Mouse (Mus musculus) hindbrain, embryonic 11.5 days (tissue): Measurements from ENCODE around the gene Gm37419. TPM values are rescaled to one million over a fixed set of nuclear protein-coding genes. Genes with fewer than 3 reads are reported as not detected.

Experiments used
- ATAC-seq: fragments of 200-750 bp; cut with Nextera tagmentation; 2 replicates; pipeline ENCODE4 v1.8.0; 2017; ENCODE audit warnings: mild to moderate bottlenecking, moderate TSS enrichment, moderate library complexity; ENCODE audit not compliant: low FRiP score
- DNase-seq: peaks from one replicate; pipeline ENCODE4 v3.0.0-alpha.2; 2015; ENCODE audit warnings: low spot score
- H3K27ac ChIP-seq: fragments of 300-500 bp; sonication (generic); 2 replicates; pipeline ENCODE4 v1.5.1; 2014; ENCODE audit warnings: mild to moderate bottlenecking, low read depth, low read length
- H3K27me3 ChIP-seq: fragments of 300-500 bp; sonication (generic); 2 replicates; pipeline ENCODE4 v1.6.1; 2014; ENCODE audit warnings: mild to moderate bottlenecking, low read length, moderate library complexity, mixed read lengths; ENCODE audit not compliant: control insufficient read depth, insufficient read depth
- H3K36me3 ChIP-seq: fragments of 300-500 bp; sonication (generic); 2 replicates; pipeline ENCODE4 v1.6.1; 2014; ENCODE audit warnings: mild to moderate bottlenecking, low read length, moderate library complexity, mixed read lengths; ENCODE audit not compliant: control insufficient read depth, insufficient read depth
- H3K4me1 ChIP-seq: fragments of 300-500 bp; sonication (generic); replicated peaks from 2 replicates; pipeline ENCODE4 v1.6.1; 2014; ENCODE audit warnings: low read length, mixed read lengths; ENCODE audit not compliant: control insufficient read depth, insufficient read depth
- H3K4me2 ChIP-seq: fragments of 300-500 bp; sonication (generic); replicated peaks from 2 replicates; pipeline ENCODE4 v1.6.1; 2014; ENCODE audit warnings: mild to moderate bottlenecking, low read depth, low read length
- H3K4me3 ChIP-seq: fragments of 300-500 bp; sonication (generic); 2 replicates; pipeline ENCODE4 v1.5.1; 2014; ENCODE audit warnings: low read depth, low read length
- H3K9ac ChIP-seq: fragments of 300-500 bp; sonication (generic); 2 replicates; pipeline ENCODE4 v1.6.1; 2014; ENCODE audit warnings: low read depth, low read length
- H3K9me3 ChIP-seq: fragments of 300-500 bp; sonication (generic); 2 replicates; pipeline ENCODE4 v1.6.1; 2016; ENCODE audit warnings: low read length; ENCODE audit not compliant: control insufficient read depth
- WGBS: fragments of 180-500 bp; shearing (Covaris S2); extraction: QIAGEN DNeasy Blood & Tissue Kit; methylation state at CpG from one replicate; pipeline ENCODE4 v1.1.7; 2014; 5-methylcytosine and 5-hydroxymethylcytosine counted together
- polyA plus RNA-seq: library from polyadenylated mRNA; unstranded; fragments of >200 nt; fragmentation: Nextera tagmentation; extraction: Ambion mirVana; gene quantifications from 2 replicates; pipeline ENCODE4 v1.2.1, GENCODE M21; 2014

Gene Gm37419
- polyA plus RNA-seq, 1 experiment from 2014 or later: not detected

DNA sequence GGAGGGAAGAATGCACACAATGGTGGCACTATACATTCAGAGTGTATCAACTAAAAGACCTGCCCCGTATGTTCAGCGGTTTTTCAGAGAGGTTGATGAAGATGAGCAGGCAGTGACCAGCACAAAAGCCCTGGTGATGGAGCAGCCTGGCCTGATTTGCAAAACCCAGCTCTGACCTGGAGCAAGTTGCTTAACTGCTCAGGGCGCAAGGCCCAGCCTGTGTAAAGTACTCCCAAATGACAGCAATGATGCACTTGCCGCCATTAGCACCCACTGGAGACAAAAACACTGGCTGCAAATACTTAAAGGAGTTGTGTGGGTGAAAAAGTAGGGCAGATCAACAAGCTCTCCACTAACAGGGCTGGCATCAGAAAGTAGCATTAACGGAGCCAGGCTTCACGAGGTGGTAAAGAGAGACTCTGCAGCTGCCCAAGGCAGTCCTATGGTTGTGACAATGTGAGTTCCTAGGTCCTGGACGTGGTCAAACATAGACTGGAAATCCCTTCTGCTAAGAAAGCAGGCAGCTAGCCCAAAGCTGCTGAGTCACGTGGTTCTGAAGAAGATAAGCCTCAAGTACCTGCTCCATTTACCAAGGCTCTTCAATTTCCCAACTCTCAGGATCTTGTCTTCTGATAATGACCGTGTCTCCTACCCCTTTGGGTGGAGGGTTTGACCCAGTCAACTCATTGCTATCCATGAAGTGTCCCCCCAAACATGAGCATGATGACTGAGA lies 14.5 kb upstream of the Gm37419 start:
- H3K4me3 ChIP-seq: no peak overlapping the region
- H3K27me3 ChIP-seq: no peaks in the 10 kb centered on the region
- DNase-seq (no peak), ATAC-seq (no peak)
- H3K27ac ChIP-seq: no peak overlapping the region
- 85% methylated on average over 9 of the region's 9 CpGs for WGBS
- no peaks in the 10 kb centered on the region for H3K9me3 ChIP-seq
- no peaks in the 10 kb centered on the region for H3K4me1 ChIP-seq
- no peak overlapping the region for H3K4me2 ChIP-seq
- H3K9ac ChIP-seq: no peak overlapping the region
- H3K36me3 ChIP-seq: no peaks in the 10 kb centered on the region

DNA sequence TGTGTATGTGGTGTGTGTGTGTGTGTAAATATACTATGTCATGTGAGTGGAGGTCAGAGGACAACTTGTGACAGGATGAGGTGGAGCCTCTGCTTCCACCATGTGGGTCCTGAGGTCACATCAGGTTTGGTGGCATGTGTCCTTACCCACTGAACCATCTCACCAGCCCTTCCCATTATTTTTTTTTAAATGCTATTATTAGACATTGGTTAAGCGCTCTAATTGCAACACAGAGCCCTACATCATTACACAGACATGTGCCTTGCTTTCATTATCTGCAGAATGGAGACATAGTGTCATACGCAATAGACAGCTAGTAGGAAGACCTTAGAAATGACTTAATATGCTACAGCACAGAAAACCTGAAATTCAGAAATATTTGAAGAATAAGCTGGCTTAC lies 12.1 kb upstream of the Gm37419 start:
- H3K9ac ChIP-seq: no peak overlapping the region
- H3K9me3 ChIP-seq: no peaks in the 10 kb centered on the region
- no peak for ATAC-seq
- H3K27ac ChIP-seq: no peak overlapping the region
- no peak overlapping the region for H3K4me2 ChIP-seq
- peaks cover 22% of the 10 kb centered on the region for H3K27me3 ChIP-seq
- WGBS: 94% methylated on average over 2 of the region's 2 CpGs
- no peak for DNase-seq
- H3K4me3 ChIP-seq: no peak overlapping the region
- H3K4me1 ChIP-seq: no peaks in the 10 kb centered on the region; the same call in 1 of the 2 replicates
- H3K36me3 ChIP-seq: no peaks in the 10 kb centered on the region

DNA sequence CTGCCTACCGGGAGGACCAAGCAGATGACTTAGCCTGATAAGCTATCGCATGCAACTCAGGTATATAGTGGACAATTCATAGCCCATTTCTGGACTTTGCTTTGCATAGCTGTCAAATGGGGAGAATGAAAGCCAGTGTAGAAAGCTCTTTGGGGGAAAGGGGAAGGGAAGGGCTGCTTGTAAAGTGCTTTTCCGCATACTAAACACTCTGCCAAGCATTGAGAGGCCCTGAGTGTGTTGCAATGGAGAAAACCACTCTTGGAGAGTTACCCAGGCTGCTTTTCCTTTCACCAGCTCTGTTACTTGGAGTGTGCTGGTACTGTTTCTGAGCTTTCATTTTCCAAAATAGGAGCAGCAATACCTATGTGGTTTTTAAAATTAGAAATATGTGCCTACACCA lies 10.6 kb upstream of the Gm37419 start:
- whole genome bisulfite sequencing: 88% methylated on average over 3 of the region's 3 CpGs
- ATAC-seq: no peak

DNA sequence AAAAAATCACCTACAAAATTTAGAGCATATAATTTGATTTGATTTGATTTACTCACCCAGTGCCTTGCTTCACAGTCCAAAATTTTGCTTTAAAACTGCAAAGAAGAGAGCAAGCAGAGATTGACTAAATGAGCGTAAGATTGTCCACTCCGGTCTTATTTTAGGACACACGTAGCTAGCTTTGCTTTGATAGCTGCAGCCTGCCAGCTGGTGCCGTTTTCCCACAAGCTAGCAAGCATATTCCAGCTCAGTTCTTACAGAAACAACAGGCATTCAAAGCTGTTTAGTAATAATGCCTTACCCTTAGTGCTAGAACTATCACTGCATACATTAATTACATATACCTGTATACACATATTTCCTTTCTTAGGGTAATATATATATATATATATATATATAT lies 9.8 kb upstream of the Gm37419 start:
- DNase-seq (no peak), ATAC-seq (no peak)
- Histone ChIP-seq H3K4me3 (no peak overlapping the region), H3K27ac (no peak overlapping the region), H3K4me1 (no peaks in the 10 kb centered on the region; the same call in 1 of the 2 replicates), H3K4me2 (no peak overlapping the region), H3K27me3 (peaks cover 31% of the 10 kb centered on the region), H3K36me3 (no peaks in the 10 kb centered on the region), H3K9ac (no peak overlapping the region), H3K9me3 (no peaks in the 10 kb centered on the region)
- WGBS: 86% methylated on average over 4 of the region's 4 CpGs

More for the DNA sequence above, 10.6 kb upstream of the Gm37419 start:
- no peak overlapping the region for H3K4me2 ChIP-seq
- no peak overlapping the region for H3K4me3 ChIP-seq
- no peaks in the 10 kb centered on the region for H3K9me3 ChIP-seq
- no peaks in the 10 kb centered on the region for H3K36me3 ChIP-seq
- H3K9ac ChIP-seq: no peak overlapping the region
- H3K27ac ChIP-seq: no peak overlapping the region
- peaks cover 31% of the 10 kb centered on the region for H3K27me3 ChIP-seq
- no peak for DNase-seq
- no peaks in the 10 kb centered on the region; the same call in 1 of the 2 replicates for H3K4me1 ChIP-seq

DNA sequence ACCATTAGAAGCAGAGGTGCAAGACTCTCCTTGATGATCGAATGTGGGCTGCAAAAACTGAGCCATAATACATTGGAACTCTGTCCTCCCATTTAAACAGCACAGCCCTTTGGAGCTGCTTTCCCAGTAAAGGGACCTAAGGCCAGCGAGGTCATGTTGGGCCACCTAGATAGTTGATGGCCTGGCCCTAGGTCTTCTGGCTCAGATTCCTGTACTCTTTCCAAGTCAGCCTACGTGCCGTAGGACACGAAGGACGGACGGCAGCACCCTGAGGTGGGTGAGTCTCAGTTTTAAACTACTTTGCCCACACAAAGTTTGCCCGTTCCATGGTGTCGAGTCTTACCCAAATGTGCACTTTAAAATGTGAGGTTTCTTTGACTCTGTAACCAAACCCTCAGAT lies 8.8 kb upstream of the Gm37419 start:
- 82% methylated on average over 9 of the region's 9 CpGs for WGBS
- Histone ChIP-seq H3K4me3 (no peak overlapping the region), H3K27ac (no peak overlapping the region), H3K4me2 (no peak overlapping the region), H3K9me3 (no peaks in the 10 kb centered on the region), H3K27me3 (peaks cover 31% of the 10 kb centered on the region), H3K36me3 (no peaks in the 10 kb centered on the region), H3K4me1 (no peaks in the 10 kb centered on the region; the same call in 1 of the 2 replicates), H3K9ac (no peak overlapping the region)
- ATAC-seq (no peak), DNase-seq (no peak)

DNA sequence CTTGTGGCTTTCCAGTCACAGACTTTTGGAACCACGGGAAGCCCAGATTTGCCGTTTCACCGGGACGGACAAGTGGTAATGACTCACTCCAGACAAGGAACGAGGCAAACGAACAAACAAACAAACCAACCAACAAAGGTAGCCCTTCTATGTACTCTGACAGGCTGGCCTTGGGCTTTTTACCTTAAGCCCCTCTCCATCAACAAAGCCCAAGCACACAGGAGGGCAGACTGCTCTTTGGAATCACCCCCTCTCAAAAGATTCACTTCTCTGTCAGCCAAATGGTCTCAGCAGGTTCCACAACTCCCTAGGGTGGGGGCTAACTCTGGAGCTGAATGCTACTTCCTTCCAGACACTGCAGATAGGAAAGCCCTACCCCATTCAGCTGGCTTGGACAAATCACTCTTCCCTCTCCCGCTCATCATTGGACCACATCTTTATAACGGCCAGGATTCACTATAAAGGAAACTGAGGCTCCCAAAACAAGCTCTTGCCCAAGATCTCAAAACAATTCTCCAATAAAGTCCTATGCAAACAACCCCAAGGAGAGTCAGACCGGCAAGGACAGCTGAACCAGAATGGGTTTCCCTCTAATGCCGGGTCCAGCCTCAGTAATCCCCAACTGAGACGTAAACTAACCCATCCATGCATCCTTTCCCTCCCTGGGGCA lies 7.9 kb upstream of the Gm37419 start:
- no peak overlapping the region for H3K9ac ChIP-seq
- H3K36me3 ChIP-seq: no peaks in the 10 kb centered on the region
- peak; percentile 29 for DNase-seq
- H3K27me3 ChIP-seq: peaks cover 39% of the 10 kb centered on the region
- peak overlapping the region; percentile 24; the same call in 1 of the 2 replicates for H3K4me3 ChIP-seq
- H3K27ac ChIP-seq: no peak overlapping the region
- WGBS: 5% methylated on average over 11 of the region's 11 CpGs
- no peaks in the 10 kb centered on the region; the same call in 1 of the 2 replicates for H3K4me1 ChIP-seq
- no peak overlapping the region for H3K4me2 ChIP-seq
- no peaks in the 10 kb centered on the region for H3K9me3 ChIP-seq
- ATAC-seq: no peak

DNA sequence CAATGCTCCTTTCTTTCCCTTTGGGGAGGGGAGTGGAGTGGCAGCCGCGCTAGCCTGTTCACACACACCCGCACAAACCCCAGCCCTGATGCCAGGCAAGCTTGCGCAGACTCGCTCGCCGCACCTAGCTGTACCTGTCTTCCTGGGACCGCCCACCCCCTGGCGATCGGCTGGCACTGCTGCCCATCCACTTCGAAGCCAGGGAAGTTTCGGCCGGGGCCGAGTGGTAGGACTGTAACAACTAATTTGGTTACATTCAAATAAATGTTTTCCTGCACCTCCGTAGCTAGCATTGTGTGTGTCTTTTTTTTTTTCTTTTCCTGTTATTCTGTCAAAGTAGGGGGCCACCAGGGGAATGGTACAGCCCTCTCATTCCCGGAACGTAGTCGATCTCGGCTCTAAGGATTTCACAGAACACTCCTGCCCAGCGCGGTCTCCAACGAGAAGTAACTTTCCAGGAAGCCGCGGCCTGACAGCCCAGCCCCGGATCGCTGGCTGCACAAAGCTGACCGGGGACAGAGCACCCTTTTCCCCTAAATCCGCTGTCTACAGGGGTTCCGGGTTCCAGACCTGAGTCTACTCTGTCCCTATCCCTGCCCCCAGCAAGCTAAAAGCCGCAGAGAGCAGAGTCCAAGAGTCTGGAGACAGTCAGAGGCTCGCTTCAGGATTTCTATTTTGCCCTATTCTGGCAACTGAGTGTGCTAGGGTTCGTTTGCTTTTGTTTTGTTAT lies 7.1 kb upstream of the Gm37419 start:
- no peak overlapping the region for H3K27ac ChIP-seq
- DNase-seq: peak; percentile 52
- peaks cover 46% of the 10 kb centered on the region for H3K27me3 ChIP-seq
- peak overlapping the region; percentile 24 for H3K4me3 ChIP-seq
- no peaks in the 10 kb centered on the region for H3K9me3 ChIP-seq
- no peaks in the 10 kb centered on the region for H3K36me3 ChIP-seq
- no peak for ATAC-seq
- no peak overlapping the region for H3K9ac ChIP-seq
- WGBS: 2% methylated on average over 31 of the region's 32 CpGs
- peak overlapping the region; percentile 52 for H3K4me2 ChIP-seq
- H3K4me1 ChIP-seq: no peaks in the 10 kb centered on the region; the same call in 1 of the 2 replicates

DNA sequence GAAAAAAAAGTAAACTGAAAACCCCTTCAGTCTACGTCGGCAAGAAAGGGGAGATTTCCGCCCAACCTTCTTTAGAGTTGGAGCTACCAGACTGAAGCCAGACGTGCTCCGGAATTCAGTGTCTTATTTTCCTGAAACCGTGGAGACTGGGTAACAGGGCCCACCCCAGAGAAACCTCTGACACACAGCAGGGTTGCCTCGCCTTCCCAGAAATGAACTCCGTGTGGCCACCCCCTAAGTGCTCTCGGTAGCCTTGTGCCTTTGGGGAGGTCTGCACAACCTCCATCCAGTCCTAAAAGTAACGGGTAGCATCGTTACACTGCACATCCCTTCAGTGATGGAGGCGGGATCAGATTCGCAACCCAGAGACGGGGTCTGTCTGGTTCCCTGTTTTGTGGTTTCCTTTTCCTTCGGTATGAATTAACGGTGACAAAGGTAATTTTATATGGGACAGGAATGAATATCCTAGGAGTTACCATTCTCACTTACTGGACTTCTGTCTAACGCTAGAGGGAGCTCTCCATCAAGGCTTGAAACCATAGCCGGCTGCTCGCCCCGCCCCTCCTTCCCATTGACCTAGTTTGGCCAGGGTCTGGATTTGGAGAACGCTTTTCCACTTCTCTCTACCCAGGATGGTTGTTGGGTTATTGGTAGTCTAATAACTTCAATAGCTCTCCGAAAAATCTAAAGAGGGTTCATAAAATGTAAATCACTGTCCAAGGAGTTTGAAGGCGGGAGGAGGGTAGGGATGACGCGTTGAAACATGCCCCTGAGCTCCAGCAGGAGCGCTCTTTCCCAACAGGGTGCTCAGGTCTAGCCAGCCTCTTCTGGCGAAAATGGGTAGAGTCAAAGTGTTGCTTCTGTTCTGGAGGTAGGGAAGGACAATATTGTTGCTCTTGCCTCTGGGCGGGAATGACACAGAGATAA lies 6.1 kb upstream of the Gm37419 start:
- no peaks in the 10 kb centered on the region for H3K9me3 ChIP-seq
- no peak overlapping the region for H3K9ac ChIP-seq
- 2% methylated on average over 28 of the region's 28 CpGs for WGBS
- peaks cover 54% of the 10 kb centered on the region for H3K27me3 ChIP-seq
- H3K4me2 ChIP-seq: peak overlapping the region; percentile 53
- no peaks in the 10 kb centered on the region for H3K36me3 ChIP-seq
- ATAC-seq (peak; percentile 79), DNase-seq (peak; percentile 86)
- H3K4me3 ChIP-seq: peak overlapping the region; percentile 29
- no peak overlapping the region for H3K27ac ChIP-seq
- H3K4me1 ChIP-seq: peaks cover 4% of the 10 kb centered on the region
